Mouse (Mus musculus) liver, adult 2 months (tissue): ENCODE data around the gene Abi3. TPM values are rescaled to one million over a fixed set of nuclear protein-coding genes. Genes with fewer than 3 reads are reported as not detected.

Experiments
- DNase-seq: peaks from one replicate; pipeline ENCODE4 v3.0.0-alpha.2; 2011; ENCODE audit warnings: low read depth, low spot score; ENCODE audit errors: extremely low read depth
- H3K27ac ChIP-seq: fragments of 200-500 bp; replicated peaks from 2 replicates; pipeline ENCODE4 v1.5.1; 2012; ENCODE audit warnings: low read depth, mild to moderate bottlenecking, control low read depth, inconsistent platforms, low read length; ENCODE audit not compliant: insufficient read depth
- H3K27me3 ChIP-seq: fragments of 200-500 bp; 2 replicates; pipeline ENCODE4 v1.6.1; 2012; ENCODE audit warnings: mild to moderate bottlenecking, moderate library complexity, low read length, inconsistent platforms; ENCODE audit not compliant: control insufficient read depth, insufficient read depth
- H3K36me3 ChIP-seq: fragments of 200-500 bp; 2 replicates; pipeline ENCODE4 v1.6.1; 2012; ENCODE audit warnings: low read length, inconsistent platforms; ENCODE audit not compliant: control insufficient read depth, insufficient read depth
- H3K4me1 ChIP-seq: fragments of 200-500 bp; 2 replicates; pipeline ENCODE4 v1.6.1; 2011; ENCODE audit warnings: low read length; ENCODE audit not compliant: control insufficient read depth, insufficient read depth
- H3K4me3 ChIP-seq: fragments of 200-500 bp; 2 replicates; pipeline ENCODE4 v1.5.1; 2011; ENCODE audit warnings: low read depth, mild to moderate bottlenecking, control low read depth, low read length, moderate library complexity; ENCODE audit not compliant: insufficient read depth
- H3K79me2 ChIP-seq: fragments of 200-500 bp; 2 replicates; pipeline ENCODE4 v1.6.1; 2012; ENCODE audit warnings: inconsistent platforms, mild to moderate bottlenecking, low read length, moderate library complexity; ENCODE audit not compliant: control insufficient read depth, insufficient read depth
- H3K9ac ChIP-seq: fragments of 200-500 bp; 2 replicates; pipeline ENCODE4 v1.6.1; 2012; ENCODE audit warnings: low read depth, mild to moderate bottlenecking, control low read depth, inconsistent platforms, low read length
- CTCF ChIP-seq: fragments of 200-500 bp; IDR thresholded peaks from 2 replicates; pipeline ENCODE4 v1.5.1; 2011; ENCODE audit warnings: low read depth, low read length, control low read depth
- POLR2A ChIP-seq: fragments of 200-500 bp; IDR thresholded peaks from 2 replicates; pipeline ENCODE4 v1.6.1; 2011; ENCODE audit warnings: low read length, control low read depth; ENCODE audit not compliant: insufficient read depth; ENCODE audit errors: extremely low read depth
- WGBS: fragments of 180-500 bp; shearing (Covaris S2); methylation state at CpG from one replicate; pipeline ENCODE4 v1.1.7; 2018; 5-methylcytosine and 5-hydroxymethylcytosine counted together
- polyA plus RNA-seq: library from polyadenylated mRNA; depleted of rRNA; stranded (reverse); fragments of >200 nt; gene quantifications from 2 replicates; pipeline ENCODE4 v1.2.3, GENCODE M21; 2012
- total RNA-seq: library from RNA; depleted of rRNA; stranded (reverse); fragments of >200 nt; gene quantifications from 2 replicates; pipeline ENCODE4 v1.2.3, GENCODE M21; 2014

The Abi3 gene
- total and polyA plus RNA-seq, 2 experiments = 1.1 to 11.7 TPM

GRCm38 (mm10) chr11:95857716-95858527 is 15.6 kb upstream of the Abi3 start:
- peak overlapping the region; percentile 57 for H3K4me3 ChIP-seq
- DNase-seq = no peak
- H3K27ac ChIP-seq = peak overlapping the region; percentile 62
- TF ChIP-seq POLR2A (no peak), CTCF (no peak)
- peak overlapping the region; percentile 65 for H3K9ac ChIP-seq
- H3K79me2 ChIP-seq = no peaks in the 10 kb centered on the region
- H3K4me1 ChIP-seq = 0 out of 2 replicates have a peak, but pooled peaks cover 2% of the 10 kb centered on the region
- H3K27me3 ChIP-seq = no peaks in the 10 kb centered on the region
- no peaks in the 10 kb centered on the region for H3K36me3 ChIP-seq
- WGBS = 31% methylated on average over 21 of the region's 21 CpGs

DNA sequence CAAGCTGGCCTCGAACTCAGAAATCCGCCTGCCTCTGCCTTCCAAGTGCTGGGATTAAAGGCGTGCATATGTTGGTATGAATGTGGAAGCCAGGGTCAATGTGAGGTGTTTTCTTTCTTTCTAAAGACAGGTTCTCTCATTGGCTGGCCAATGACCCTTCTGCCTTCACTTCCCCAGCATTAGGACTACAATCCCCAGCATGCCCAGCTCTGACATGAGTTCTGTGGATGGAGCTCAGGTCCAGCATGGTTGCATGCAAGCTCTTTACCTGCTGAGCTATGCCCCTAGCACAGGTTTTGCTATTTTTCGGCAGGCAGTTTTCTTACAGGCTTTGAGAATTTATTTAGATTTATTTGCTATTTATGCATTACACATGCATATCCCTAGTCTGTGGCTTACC is 15.0 kb upstream of the Abi3 start:
- Histone ChIP-seq H3K79me2 (no peaks in the 10 kb centered on the region), H3K27me3 (no peaks in the 10 kb centered on the region), H3K27ac (no peak overlapping the region), H3K4me3 (no peak overlapping the region), H3K9ac (no peak overlapping the region), H3K36me3 (no peaks in the 10 kb centered on the region), H3K4me1 (0 out of 2 replicates have a peak, but pooled peaks cover 2% of the 10 kb centered on the region)
- no peak for TF ChIP-seq POLR2A
- no peak for TF ChIP-seq CTCF
- DNase-seq = no peak
- 96% methylated on average over 4 of the region's 4 CpGs for WGBS

DNA sequence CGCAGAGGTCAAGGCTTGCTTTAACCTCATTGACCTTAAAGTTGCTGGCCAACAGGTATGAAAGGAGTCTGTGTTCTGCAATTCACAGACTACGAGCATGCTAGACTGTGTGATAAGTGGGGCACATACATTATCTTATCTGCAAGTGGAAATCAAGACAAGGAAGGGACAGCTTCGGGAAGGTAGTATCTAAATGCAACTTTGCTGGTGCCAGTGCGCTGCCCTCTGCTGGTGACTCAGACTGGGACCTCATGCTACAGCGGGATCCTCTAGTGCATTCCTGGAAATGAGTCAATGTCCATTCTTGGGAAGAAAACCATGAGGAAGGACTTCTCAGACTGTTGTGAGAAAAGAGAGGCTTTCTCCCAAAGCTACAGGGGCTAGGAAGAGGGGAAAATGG is 11.4 kb upstream of the Abi3 start:
- Histone ChIP-seq H3K36me3 (no peaks in the 10 kb centered on the region), H3K27ac (no peak overlapping the region), H3K4me3 (no peak overlapping the region), H3K27me3 (no peaks in the 10 kb centered on the region), H3K9ac (no peak overlapping the region), H3K4me1 (no peaks in the 10 kb centered on the region), H3K79me2 (no peaks in the 10 kb centered on the region)
- 40% methylated on average over 5 of the region's 5 CpGs for WGBS
- peak; percentile 55 for DNase-seq
- peak; percentile 91 for TF ChIP-seq CTCF
- TF ChIP-seq POLR2A = no peak

GRCm38 (mm10) chr11:95850898-95851297 is 8.6 kb upstream of the Abi3 start:
- no peak for TF ChIP-seq CTCF
- no peak for TF ChIP-seq POLR2A
- Histone ChIP-seq H3K79me2 (no peaks in the 10 kb centered on the region), H3K36me3 (no peaks in the 10 kb centered on the region), H3K27me3 (no peaks in the 10 kb centered on the region), H3K27ac (no peak overlapping the region), H3K9ac (no peak overlapping the region), H3K4me3 (no peak overlapping the region), H3K4me1 (no peaks in the 10 kb centered on the region)
- WGBS = 62% methylated on average over 2 of the region's 2 CpGs
- peak; percentile 43 for DNase-seq

GRCm38 (mm10) chr11:95844935-95845334 is 2.7 kb upstream of the Abi3 start:
- Histone ChIP-seq H3K36me3 (no peaks in the 10 kb centered on the region), H3K79me2 (no peaks in the 10 kb centered on the region), H3K27ac (peak overlapping the region; percentile 36; the same call in 1 of the 2 replicates), H3K4me1 (no peaks in the 10 kb centered on the region; the same call in 1 of the 2 replicates), H3K9ac (no peak overlapping the region), H3K4me3 (no peak overlapping the region), H3K27me3 (no peaks in the 10 kb centered on the region)
- WGBS = 65% methylated on average over 4 of the region's 4 CpGs
- TF ChIP-seq POLR2A = no peak
- TF ChIP-seq CTCF = no peak
- DNase-seq = peak; percentile 20

- TF ChIP-seq CTCF (no peak), POLR2A (no peak)
- DNase-seq = no peak
- H3K4me3 ChIP-seq = peak overlapping the region; percentile 20
- WGBS = 63% methylated on average over 6 of the region's 6 CpGs
- peak overlapping the region; percentile 44; the same call in 1 of the 2 replicates for H3K9ac ChIP-seq
- H3K36me3 ChIP-seq = no peaks in the 10 kb centered on the region
- no peaks in the 10 kb centered on the region; the same call in 1 of the 2 replicates for H3K4me1 ChIP-seq
- peak overlapping the region; percentile 45 for H3K27ac ChIP-seq
- no peaks in the 10 kb centered on the region for H3K79me2 ChIP-seq
- H3K27me3 ChIP-seq = no peaks in the 10 kb centered on the region
Observed at GRCm38 (mm10) chr11:95843421-95843950, 1.2 kb upstream of the Abi3 start.
